Comparison of ENCODE assay signal across 8 mouse cellular contexts in genomic region chrX:70364661-70365613, GRCm38 (mm10). TPM values are rescaled to one million over a fixed set of nuclear protein-coding genes. Genes with fewer than 3 reads are reported as not detected.
DNase-seq lines count a peak whose midpoint lies in the region; ATAC-seq and TF ChIP-seq lines count a peak whose summit lies in the region.

Gene Ids (minus strand): TSS chrX:70365084.

- peak; percentile 97 for ATAC-seq in CD4-positive, CD25-positive, alpha-beta regulatory T cell, adult 4 months
- peak; percentile 94 for ATAC-seq in heart, embryonic 15.5 days (replicated peaks; ENCODE audit: insufficient number of reproducible peaks, insufficient read depth, low FRiP score, low read depth)
- ATAC-seq in liver, embryonic 14.5 days (ENCODE audit: insufficient read depth): peak; percentile 95
- peak; percentile 96 for ATAC-seq in neural tube, embryonic 11.5 days (ENCODE audit: insufficient read depth, low FRiP score, low TSS enrichment)
- peak; percentile 98 for ATAC-seq in stomach, postnatal 0 days (ENCODE audit: low FRiP score, low TSS enrichment)

- 25% methylated on average over 45 of the region's 45 CpGs for WGBS in forebrain, embryonic 10.5 days
- 18% methylated on average over 45 of the region's 45 CpGs for WGBS in heart, embryonic 15.5 days
- WGBS in liver, embryonic 14.5 days (ENCODE audit: insufficient replicate concordance): 16% methylated on average over 44 of the region's 45 CpGs
- WGBS in neural tube, embryonic 11.5 days: 21% methylated on average over 45 of the region's 45 CpGs
- WGBS in stomach, postnatal 0 days: 26% methylated on average over 24 of the region's 45 CpGs

- H3K9me3 ChIP-seq in forebrain, embryonic 10.5 days: no peaks in the 10 kb centered on the region
- H3K9me3 ChIP-seq in heart, embryonic 15.5 days (replicated peaks): no peaks in the 10 kb centered on the region
- no peaks in the 10 kb centered on the region for H3K9me3 ChIP-seq in liver, embryonic 14.5 days (ENCODE audit: control insufficient read depth, low read length)
- H3K9me3 ChIP-seq in neural tube, embryonic 11.5 days (ENCODE audit: control insufficient read depth, low read length): no peaks in the 10 kb centered on the region
- H3K9me3 ChIP-seq in stomach, postnatal 0 days (ENCODE audit: control insufficient read depth, low read length): no peaks in the 10 kb centered on the region

- peak within 1 kb of the TSS; percentile 72 for H3K27ac ChIP-seq in forebrain, embryonic 10.5 days
- peak within 1 kb of the TSS; percentile 64 for H3K27ac ChIP-seq in heart, embryonic 15.5 days
- H3K27ac ChIP-seq in liver, embryonic 14.5 days: no peak within 1 kb of the TSS
- no peak within 1 kb of the TSS for H3K27ac ChIP-seq in neural tube, embryonic 11.5 days (ENCODE audit: low read depth, low read length)
- peak within 1 kb of the TSS; percentile 65; the same call in 1 of the 2 replicates for H3K27ac ChIP-seq in stomach, postnatal 0 days (replicated peaks)

- TF ChIP-seq CTCF in liver, embryonic 14.5 days (IDR thresholded peaks at IDR 0.05; ENCODE audit: low read depth): 0 out of 2 replicates have a peak, but pooled peaks have one; percentile 6
- TF ChIP-seq CTCF in stomach, postnatal 0 days (IDR thresholded peaks at IDR 0.05; ENCODE audit: low read depth): no peak

- H3K4me2 ChIP-seq in heart, embryonic 15.5 days: peak within 1 kb of the TSS; percentile 60
- H3K4me2 ChIP-seq in liver, embryonic 14.5 days (ENCODE audit: low read depth): peak within 1 kb of the TSS; percentile 66
- peak within 1 kb of the TSS; percentile 40 for H3K4me2 ChIP-seq in neural tube, embryonic 11.5 days (ENCODE audit: low read depth)
- peak within 1 kb of the TSS; percentile 38 for H3K4me2 ChIP-seq in stomach, postnatal 0 days (replicated peaks; ENCODE audit: low read depth)

- DNase-seq in c-Kit-negative CD71-positive TER-119-positive erythroid progenitor cells, embryonic 14.5 days (ENCODE audit: low read depth, low spot score): peak; percentile 57
- DNase-seq in forebrain, embryonic 10.5 days (ENCODE audit: extremely low spot score, low spot score): peak; percentile 74
- DNase-seq in kidney, postnatal 25 days: peak; percentile 89 to 94
- peak; percentile 61 to 67 (median 62) for DNase-seq in liver, embryonic 14.5 days (ENCODE audit: low read depth in 3 of 3, low spot score in 3 of 3)
- DNase-seq in neural tube, embryonic 11.5 days (ENCODE audit: low spot score): peak; percentile 89
- peak; percentile 87 for DNase-seq in stomach, postnatal 0 days (ENCODE audit: low spot score)

- H3K27me3 ChIP-seq in forebrain, embryonic 10.5 days (ENCODE audit: poor library complexity, severe bottlenecking): no peaks in the 10 kb centered on the region
- no peaks in the 10 kb centered on the region for H3K27me3 ChIP-seq in heart, embryonic 15.5 days
- no peaks in the 10 kb centered on the region; the same call in 1 of the 2 replicates for H3K27me3 ChIP-seq in liver, embryonic 14.5 days (ENCODE audit: control insufficient read depth, insufficient read depth, low read length)
- H3K27me3 ChIP-seq in neural tube, embryonic 11.5 days (ENCODE audit: control insufficient read depth, insufficient read depth, low read length): no peaks in the 10 kb centered on the region
- no peaks in the 10 kb centered on the region for H3K27me3 ChIP-seq in stomach, postnatal 0 days (ENCODE audit: control insufficient read depth, insufficient read depth, low read length)

- H3K36me3 ChIP-seq in forebrain, embryonic 10.5 days (replicated peaks): peaks cover 5% of the 10 kb centered on the region; the same call in 1 of the 2 replicates
- H3K36me3 ChIP-seq in heart, embryonic 15.5 days: no peaks in the 10 kb centered on the region
- H3K36me3 ChIP-seq in liver, embryonic 14.5 days (replicated peaks; ENCODE audit: control insufficient read depth, insufficient read depth, low read depth): no peaks in the 10 kb centered on the region
- no peaks in the 10 kb centered on the region for H3K36me3 ChIP-seq in neural tube, embryonic 11.5 days (ENCODE audit: control insufficient read depth, insufficient read depth, low read length)
- no peaks in the 10 kb centered on the region for H3K36me3 ChIP-seq in stomach, postnatal 0 days (ENCODE audit: control insufficient read depth, insufficient read depth, low read length)

- H3K4me1 ChIP-seq in forebrain, embryonic 10.5 days: peaks cover 8% of the 10 kb centered on the region
- no peaks in the 10 kb centered on the region for H3K4me1 ChIP-seq in heart, embryonic 15.5 days (replicated peaks)
- no peaks in the 10 kb centered on the region; a peak in 1 of 4 replicates for H3K4me1 ChIP-seq in liver, embryonic 14.5 days (replicated peaks; ENCODE audit: control insufficient read depth in 2 of 2, insufficient read depth in 2 of 2, low read length in 1 of 2)
- no peaks in the 10 kb centered on the region for H3K4me1 ChIP-seq in neural tube, embryonic 11.5 days (ENCODE audit: control insufficient read depth, insufficient read depth, low read length)
- H3K4me1 ChIP-seq in stomach, postnatal 0 days (replicated peaks; ENCODE audit: control insufficient read depth, insufficient read depth): no peaks in the 10 kb centered on the region

- no peak for TF ChIP-seq EP300 in liver, embryonic 14.5 days (IDR thresholded peaks at IDR 0.05; ENCODE audit: low read depth)
- no peak for TF ChIP-seq EP300 in stomach, postnatal 0 days (optimal IDR thresholded peaks at IDR 0.05)

- peak within 1 kb of the TSS; percentile 57 for H3K4me3 ChIP-seq in forebrain, embryonic 10.5 days
- H3K4me3 ChIP-seq in heart, embryonic 15.5 days: peak within 1 kb of the TSS; percentile 57
- H3K4me3 ChIP-seq in liver, embryonic 14.5 days (ENCODE audit: insufficient read depth in 1 of 2, low read depth in 2 of 2, low read length in 2 of 2): peak within 1 kb of the TSS; percentile 61 to 75
- peak within 1 kb of the TSS; percentile 48 for H3K4me3 ChIP-seq in neural tube, embryonic 11.5 days (ENCODE audit: low read depth, low read length)
- peak within 1 kb of the TSS; percentile 48 for H3K4me3 ChIP-seq in stomach, postnatal 0 days (ENCODE audit: low read depth, low read length)

- peak within 1 kb of the TSS; percentile 63 for H3K9ac ChIP-seq in heart, embryonic 15.5 days
- H3K9ac ChIP-seq in liver, embryonic 14.5 days (replicated peaks): peak within 1 kb of the TSS; percentile 51
- peak within 1 kb of the TSS; percentile 41 for H3K9ac ChIP-seq in neural tube, embryonic 11.5 days (ENCODE audit: low read length)
- H3K9ac ChIP-seq in stomach, postnatal 0 days (ENCODE audit: low read length): peak within 1 kb of the TSS; percentile 67

RNA-seq across cellular contexts. Expression of gene Ids, which starts in this region (rescaled TPM):
- 1 to 10 TPM; 4.8 to 6.2 TPM for polyA plus RNA-seq in CD4-positive, CD25-positive, alpha-beta regulatory T cell, adult 4 months (2017; shearing (Covaris generic))
- polyA plus RNA-seq in forebrain, embryonic 10.5 days (2016; fragmentation: Nextera tagmentation; extraction: Ambion mirVana): 1.6 and 1.9 TPM in 2 replicates
- 1.5 and 1.6 TPM in 2 replicates for polyA plus RNA-seq in heart, embryonic 15.5 days (2015; fragmentation: Nextera tagmentation; extraction: Ambion mirVana)
- 1.5 and 1.6 TPM in 2 replicates for polyA plus RNA-seq in liver, embryonic 14.5 days (2012; rRNA removed)
- 0.40 and 0.66 TPM in 2 replicates for polyA plus RNA-seq in liver, embryonic 14.5 days (2014; fragmentation: Nextera tagmentation; extraction: Ambion mirVana)
- polyA plus RNA-seq in neural tube, embryonic 11.5 days (2014; fragmentation: Nextera tagmentation; extraction: Ambion mirVana): 4.5 and 4.7 TPM in 2 replicates
- 3.2 and 3.3 TPM in 2 replicates for polyA plus RNA-seq in stomach, postnatal 0 days (2015; fragmentation: Nextera tagmentation; extraction: Ambion mirVana)

Comparison
In these comparisons a context has a peak if more than half of its experiments do, and no peak if none do; other contexts are left out.
1. H3K27ac ChIP-seq: peak in forebrain, embryonic 10.5 days (single experiment), heart, embryonic 15.5 days (single experiment) and stomach, postnatal 0 days (single experiment); none in liver, embryonic 14.5 days (single experiment) and neural tube, embryonic 11.5 days (single experiment).
2. Peak in every context shown above with its lines, with median percentiles within 50 percentile points of each other: ATAC-seq, DNase-seq, H3K4me3 ChIP-seq, H3K4me2 ChIP-seq and H3K9ac ChIP-seq.